Mouse (Mus musculus): ENCODE measurements around the gene Myocd. TPM values are rescaled to one million over a fixed set of nuclear protein-coding genes. Genes with fewer than 3 reads are reported as not detected.

Myocd gene
- polyA plus RNA-seq, 2 experiments, result 0.39 to 0.50 TPM

GRCm38 (mm10) chr11:65129110-65129509 lies 140.7 kb downstream of the Myocd start:
- Histone ChIP-seq H3K4me2 (replicated peaks; ENCODE audit: low read depth, low read length, severe bottlenecking) (no peak overlapping the region), H3K27ac (replicated peaks; ENCODE audit: low read depth, low read length) (no peak overlapping the region), H3K4me1 (ENCODE audit: control insufficient read depth, insufficient read depth, low read length) (no peaks in the 10 kb centered on the region), H3K4me3 (replicated peaks; ENCODE audit: low read length) (no peak overlapping the region), H3K9ac (ENCODE audit: low read depth, low read length, severe bottlenecking) (no peak overlapping the region), H3K27me3 (ENCODE audit: control insufficient read depth, insufficient read depth, low read length) (no peaks in the 10 kb centered on the region), H3K36me3 (ENCODE audit: control insufficient read depth, insufficient read depth, low read length) (no peaks in the 10 kb centered on the region), H3K9me3 (ENCODE audit: control insufficient read depth, low read length) (no peaks in the 10 kb centered on the region)
- DNase-seq (ENCODE audit: low spot score), result no peak
- no peak for ATAC-seq (ENCODE audit: low FRiP score, low read depth)
- 81% methylated on average over 4 of the region's 4 CpGs for WGBS
- TF ChIP-seq POLR2A (IDR thresholded peaks at IDR 0.05; ENCODE audit: borderline replicate concordance, extremely low read depth, insufficient read depth, insufficient read length), result no peak

- Histone ChIP-seq H3K27ac (replicated peaks; ENCODE audit: low read depth, low read length) (no peak overlapping the region), H3K9ac (ENCODE audit: low read depth, low read length, severe bottlenecking) (no peak overlapping the region), H3K4me1 (ENCODE audit: control insufficient read depth, insufficient read depth, low read length) (no peaks in the 10 kb centered on the region), H3K4me3 (replicated peaks; ENCODE audit: low read length) (no peak overlapping the region), H3K36me3 (ENCODE audit: control insufficient read depth, insufficient read depth, low read length) (no peaks in the 10 kb centered on the region), H3K4me2 (replicated peaks; ENCODE audit: low read depth, low read length, severe bottlenecking) (no peak overlapping the region), H3K27me3 (ENCODE audit: control insufficient read depth, insufficient read depth, low read length) (no peaks in the 10 kb centered on the region), H3K9me3 (ENCODE audit: control insufficient read depth, low read length) (no peaks in the 10 kb centered on the region)
- no peak for ATAC-seq (ENCODE audit: low FRiP score, low read depth)
- WGBS, result 83% methylated on average over 4 of the region's 4 CpGs
- TF ChIP-seq POLR2A (IDR thresholded peaks at IDR 0.05; ENCODE audit: borderline replicate concordance, extremely low read depth, insufficient read depth, insufficient read length), result no peak
- no peak for DNase-seq (ENCODE audit: low spot score)
Observed at GRCm38 (mm10) chr11:65128666-65129065, 141.1 kb downstream of the Myocd start.

- no peak for ATAC-seq (ENCODE audit: low FRiP score, low read depth)
- no peaks in the 10 kb centered on the region for H3K4me1 ChIP-seq (ENCODE audit: control insufficient read depth, insufficient read depth, low read length)
Observed at GRCm38 (mm10) chr11:65126566-65126965, 143.2 kb downstream of the Myocd start.

More at GRCm38 (mm10) chr11:65126566-65126965, 143.2 kb downstream of the Myocd start:
- DNase-seq (ENCODE audit: low spot score), result no peak
- no peak overlapping the region for H3K4me3 ChIP-seq (replicated peaks; ENCODE audit: low read length)
- no peaks in the 10 kb centered on the region for H3K36me3 ChIP-seq (ENCODE audit: control insufficient read depth, insufficient read depth, low read length)
- 67% methylated on average over 9 of the region's 9 CpGs for WGBS
- H3K27ac ChIP-seq (replicated peaks; ENCODE audit: low read depth, low read length), result no peak overlapping the region
- H3K4me2 ChIP-seq (replicated peaks; ENCODE audit: low read depth, low read length, severe bottlenecking), result no peak overlapping the region
- 0 out of 2 replicates have a peak overlapping the region, but pooled peaks have one; percentile 21 for H3K9ac ChIP-seq (ENCODE audit: low read depth, low read length, severe bottlenecking)
- no peaks in the 10 kb centered on the region for H3K9me3 ChIP-seq (ENCODE audit: control insufficient read depth, low read length)
- no peaks in the 10 kb centered on the region for H3K27me3 ChIP-seq (ENCODE audit: control insufficient read depth, insufficient read depth, low read length)
- TF ChIP-seq POLR2A (IDR thresholded peaks at IDR 0.05; ENCODE audit: borderline replicate concordance, extremely low read depth, insufficient read depth, insufficient read length), result no peak

Other genes starting within 250 kb of the Myocd start
- gene 1700086D15Rik, start 110.1 kb downstream of the Myocd start, polyA plus RNA-seq (2012; rRNA removed), result 0.12 and 0.16 TPM in 2 replicates
- not detected in 2 replicates for gene 1700086D15Rik, start 110.1 kb downstream of the Myocd start, polyA plus RNA-seq (2014; fragmentation: Nextera tagmentation; extraction: Ambion mirVana)
- gene Arhgap44, start 107.0 kb downstream of the Myocd start, polyA plus RNA-seq (2012; rRNA removed), result 5.0 and 6.7 TPM in 2 replicates
- 6.2 and 7.0 TPM in 2 replicates for gene Arhgap44, start 107.0 kb downstream of the Myocd start, polyA plus RNA-seq (2014; fragmentation: Nextera tagmentation; extraction: Ambion mirVana)